Mouse (Mus musculus): Measurements from ENCODE around the gene Klhl42.

Klhl42 gene

DNA sequence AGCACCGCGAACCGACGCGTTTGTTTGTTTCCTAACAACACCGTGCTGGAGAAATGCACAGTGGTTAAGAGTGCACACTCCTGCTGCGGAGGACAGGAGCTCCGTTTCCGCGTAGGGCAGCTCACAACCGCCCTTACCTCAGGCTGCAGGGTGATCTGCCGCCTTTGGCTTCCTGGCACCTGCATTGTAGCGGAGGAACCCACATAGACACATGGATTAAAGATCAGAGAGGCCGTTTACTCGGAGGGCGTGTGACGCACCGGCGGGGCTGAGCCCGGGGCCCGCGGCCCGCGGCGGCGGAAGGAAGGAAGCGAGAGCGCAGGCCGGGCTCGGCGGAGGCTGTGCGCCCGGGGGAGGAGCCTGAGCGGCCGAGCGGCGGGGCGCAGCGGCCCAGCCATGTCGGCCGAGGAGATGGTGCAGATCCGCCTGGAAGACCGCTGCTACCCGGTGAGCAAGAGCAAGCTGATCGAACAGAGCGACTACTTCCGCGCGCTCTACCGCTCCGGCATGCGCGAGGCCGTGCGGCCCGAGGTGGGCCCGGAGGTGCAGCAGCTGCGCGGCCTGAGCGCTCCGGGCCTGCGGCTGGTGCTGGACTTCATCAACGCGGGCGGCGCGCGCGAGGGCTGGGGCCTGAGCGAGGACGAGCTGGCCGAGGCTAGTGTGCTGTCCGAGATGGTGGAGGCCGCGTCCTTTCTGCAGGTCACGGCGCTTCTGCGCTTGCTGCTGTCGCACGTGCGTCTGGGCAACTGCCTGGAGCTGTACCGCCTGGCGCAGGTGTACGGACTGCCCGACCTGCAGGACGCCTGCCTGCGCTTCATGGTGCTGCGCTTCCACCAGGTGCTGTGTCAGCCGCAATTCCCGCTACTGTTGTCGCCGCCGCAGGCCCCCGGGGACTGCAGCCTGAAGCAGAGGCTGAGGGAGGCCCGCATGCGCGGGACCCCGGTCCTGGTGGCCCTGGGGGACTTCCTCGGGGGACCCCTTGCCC, at the start of gene Klhl42:
Gene Klhl42, plus strand, starts transcription at position 244 of the 985 bp plus-strand sequence.
- DNase-seq (ENCODE audit: low spot score), result peak; percentile 59

DNA sequence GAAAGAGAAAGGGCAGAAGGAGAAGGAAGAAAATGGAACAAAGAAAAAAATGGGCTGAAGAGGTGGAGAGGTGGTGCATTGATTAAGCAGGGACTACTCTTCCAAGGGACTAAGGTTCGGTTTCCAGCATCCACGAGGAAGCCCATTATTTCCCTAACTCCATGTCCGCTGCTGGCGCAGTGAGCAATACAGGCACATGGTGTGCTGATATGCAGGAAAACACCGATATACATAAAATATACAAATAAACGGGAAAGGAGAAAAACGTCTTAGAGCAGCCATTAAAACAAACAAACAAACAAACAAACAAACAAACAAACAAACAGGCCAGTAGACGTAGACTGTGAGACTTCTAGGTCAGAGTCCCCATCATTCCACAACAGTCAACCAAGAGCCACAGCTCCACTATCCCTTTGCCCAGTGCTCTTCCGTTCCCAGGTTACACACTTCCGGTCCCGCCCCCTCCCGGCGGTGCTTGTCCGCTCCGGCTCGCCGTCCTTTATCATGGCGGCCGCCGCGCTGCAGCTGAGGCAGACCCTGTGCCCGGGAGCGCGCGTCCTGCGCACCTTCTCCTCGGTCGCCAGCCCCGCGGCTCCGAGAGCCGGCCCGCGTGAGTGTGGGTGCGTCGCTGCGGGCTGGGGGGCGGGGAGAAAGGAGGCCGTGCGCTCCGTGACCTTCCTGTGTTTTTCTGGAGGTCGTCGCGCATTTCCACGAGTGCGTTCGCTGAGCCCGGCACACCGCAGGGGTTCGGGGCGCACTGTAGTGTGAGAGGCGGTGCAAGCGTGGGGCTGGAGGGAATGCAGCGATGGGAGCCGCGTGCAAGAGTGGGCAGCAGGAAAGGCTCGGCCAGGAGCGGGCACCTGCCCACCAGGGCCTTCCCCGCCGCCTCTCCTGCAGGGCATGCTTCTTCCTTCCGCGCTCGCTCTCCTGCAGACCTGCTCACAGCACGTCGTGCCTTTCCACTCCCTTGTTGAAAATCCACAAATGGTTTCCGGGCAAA, 48.6 kb upstream of the Klhl42 start, which contains the start of gene Mrps35:
Gene Mrps35, plus strand, starts transcription at position 474 of the 1,000 bp plus-strand sequence.
- DNase-seq (ENCODE audit: low spot score), result peak; percentile 64

DNA sequence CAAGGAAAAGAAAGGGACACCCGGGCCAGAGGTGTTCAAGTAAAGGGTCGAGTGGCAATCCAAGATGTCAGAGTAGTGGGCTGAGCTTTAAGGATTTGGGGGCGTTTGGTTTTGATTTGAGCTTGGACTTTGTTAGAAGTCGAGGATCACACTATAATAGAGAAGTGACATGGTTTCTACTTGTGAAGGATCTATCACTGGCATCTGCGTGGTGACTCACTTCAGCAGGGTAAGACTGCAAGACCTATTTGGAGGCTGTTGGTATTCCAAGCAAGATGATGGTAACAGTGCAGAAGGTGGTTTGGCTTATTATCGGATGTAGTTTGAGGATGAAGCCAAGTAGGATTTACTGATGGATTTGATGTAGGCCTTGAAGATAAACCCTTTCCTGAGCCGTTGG, 47.5 kb upstream of the Klhl42 start:
- no peak for DNase-seq (ENCODE audit: low spot score)

DNA sequence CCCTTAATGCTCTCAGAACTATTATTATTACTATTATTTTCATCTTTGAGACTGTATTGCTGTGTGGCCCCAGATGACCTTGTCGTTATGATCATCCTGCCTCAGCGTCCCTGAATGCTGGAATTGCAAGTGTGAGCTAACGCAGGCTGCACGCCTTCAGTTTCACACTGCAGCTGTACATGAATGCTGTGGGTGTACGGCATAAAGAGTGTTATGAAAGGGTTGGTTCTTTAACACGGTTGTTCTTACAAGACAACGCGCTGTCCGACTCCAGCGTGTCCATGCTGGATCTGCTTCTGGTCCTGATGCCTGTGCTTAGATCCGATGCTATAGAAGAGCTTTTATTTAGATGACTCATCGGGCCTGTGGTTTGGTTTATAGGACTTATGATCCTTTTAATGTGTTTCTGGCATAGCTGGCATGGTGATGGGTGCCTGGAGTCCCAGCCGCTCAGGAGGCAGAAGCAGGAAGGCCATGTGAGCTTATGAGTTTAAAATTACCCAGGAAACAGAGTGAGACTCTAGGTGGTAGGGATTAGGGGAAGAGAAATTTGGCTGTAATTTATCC, 41.9 kb upstream of the Klhl42 start:
- no peak for DNase-seq (ENCODE audit: low spot score)

DNA sequence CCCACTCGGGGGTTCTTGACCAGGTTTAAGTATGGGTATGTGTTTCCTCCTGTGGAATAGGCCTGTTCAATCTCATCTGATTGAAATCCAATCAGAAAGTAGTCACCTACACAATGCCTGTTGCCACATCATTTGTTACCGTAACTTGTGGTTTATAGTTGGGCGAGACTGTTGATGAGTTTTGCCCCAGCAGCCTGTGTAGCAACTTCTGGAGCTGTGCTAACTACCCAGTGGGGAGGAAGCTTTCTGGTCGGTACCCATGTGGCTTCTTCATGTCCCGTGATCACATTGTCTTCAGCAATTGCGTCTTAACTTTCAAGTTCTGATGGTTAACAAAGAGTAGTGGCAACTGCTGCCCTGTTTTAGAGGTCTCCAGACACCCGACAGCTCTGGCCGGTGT, 39.5 kb upstream of the Klhl42 start:
- DNase-seq (ENCODE audit: low spot score), result no peak

DNA sequence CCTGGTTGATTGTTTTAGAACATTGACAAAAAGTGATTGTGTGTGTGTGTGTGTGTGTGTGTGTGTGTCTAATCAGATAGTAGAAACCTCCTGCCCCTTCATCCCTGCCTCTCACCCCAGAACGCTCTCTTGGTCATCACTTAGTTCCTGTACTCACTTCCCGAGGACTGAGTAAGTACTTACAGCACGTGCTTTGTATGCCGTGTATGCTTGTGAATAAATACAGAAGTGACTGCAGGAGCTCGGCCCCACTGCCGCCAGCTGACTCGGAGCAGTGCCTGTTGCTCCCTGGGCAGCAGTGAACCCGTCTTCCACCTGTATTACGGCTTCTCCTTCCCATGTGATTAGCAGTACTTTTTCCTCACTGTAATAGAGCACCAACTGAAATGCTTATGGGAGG, 38.7 kb upstream of the Klhl42 start:
- no peak for DNase-seq (ENCODE audit: low spot score)

DNA sequence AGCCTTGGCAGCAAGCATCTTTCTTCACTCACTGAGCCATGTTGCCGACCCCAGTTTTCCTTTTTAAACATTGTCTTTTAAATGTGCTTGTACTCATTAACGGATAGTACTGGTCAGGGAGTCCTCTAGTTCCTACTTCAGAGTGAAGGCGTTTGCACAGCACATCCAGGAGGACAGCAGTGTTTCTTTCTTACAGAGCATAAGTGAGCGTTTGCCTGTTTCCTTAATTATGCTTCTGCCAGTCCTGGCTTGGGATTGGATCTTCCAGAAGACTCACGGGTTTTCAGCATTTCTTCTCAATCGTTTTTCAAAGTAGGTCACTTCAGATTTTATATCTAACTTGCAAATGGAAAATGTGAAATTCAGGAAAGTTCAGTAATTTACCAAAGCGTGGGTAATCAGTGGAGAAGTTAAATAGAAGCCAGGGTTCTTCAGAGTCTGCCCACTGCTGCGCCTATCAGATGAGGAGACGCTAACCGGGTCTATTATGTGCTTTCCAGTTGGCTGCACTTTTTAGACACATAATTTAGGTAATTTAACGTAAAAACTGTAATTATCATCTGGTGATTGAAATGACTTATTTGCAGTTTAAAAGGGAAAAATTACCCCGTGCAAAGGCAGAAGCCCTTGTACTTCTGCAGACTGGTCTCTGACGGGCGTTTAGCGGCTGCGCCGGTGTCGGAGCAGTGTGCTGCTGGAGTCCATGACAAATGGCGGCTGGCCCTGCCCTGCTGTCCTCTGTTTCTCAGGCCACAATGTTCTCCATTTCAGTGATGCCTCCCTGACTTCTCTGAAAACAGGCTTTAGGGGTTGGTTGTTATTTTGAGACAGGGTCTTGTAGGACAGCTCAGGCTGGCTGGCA, 37.2 kb upstream of the Klhl42 start:
- no peak for DNase-seq (ENCODE audit: low spot score)

DNA sequence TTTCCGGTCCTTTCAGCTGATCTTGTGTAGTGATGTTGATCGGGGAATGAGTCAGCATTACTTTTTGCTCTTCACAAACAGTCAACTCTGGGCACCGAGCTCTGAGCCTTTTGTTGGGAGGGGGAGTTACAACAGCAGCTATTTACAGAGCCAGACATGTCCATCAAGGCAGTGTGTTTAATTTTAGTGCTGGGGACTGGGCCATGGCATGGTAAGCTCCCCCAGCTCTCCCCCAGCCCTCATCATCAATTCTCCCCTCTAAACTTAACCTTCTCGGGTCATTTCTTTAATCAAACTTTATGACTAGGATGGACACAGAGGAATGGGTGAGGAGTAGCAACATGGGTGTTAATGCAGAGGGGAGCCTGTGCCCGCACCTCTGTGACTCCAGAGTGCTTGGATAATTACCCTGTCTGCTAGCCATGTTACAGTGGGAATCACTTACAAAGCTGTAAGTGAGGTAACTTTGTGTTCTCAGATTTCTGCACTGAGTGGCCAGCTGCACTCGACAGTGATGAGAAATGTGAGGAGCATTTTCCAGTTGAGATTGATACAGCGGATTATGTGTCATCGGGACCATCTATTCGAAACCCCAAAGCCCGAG, 35.7 kb upstream of the Klhl42 start:
- DNase-seq (ENCODE audit: low spot score), result no peak

DNA sequence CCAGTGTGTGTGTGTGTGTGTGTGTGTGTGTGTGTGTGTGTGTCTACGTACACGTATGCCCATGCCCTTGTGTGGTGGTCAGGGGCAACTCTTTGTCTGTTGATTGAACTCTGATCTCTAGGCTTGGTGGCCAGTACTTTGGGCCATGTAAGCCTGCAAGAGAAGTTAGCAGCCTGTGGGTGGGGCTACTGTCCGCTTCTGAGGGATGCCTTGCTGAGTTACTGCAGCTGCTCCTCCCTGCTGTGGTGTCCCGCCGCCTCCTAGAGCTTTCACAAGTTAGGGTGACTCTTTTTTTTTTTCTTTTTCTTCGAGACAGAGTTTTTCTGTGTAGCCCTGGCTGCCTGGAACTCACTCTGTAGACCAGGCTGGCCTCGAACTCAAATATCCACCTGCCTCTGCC, 31.9 kb upstream of the Klhl42 start:
- no peak for DNase-seq (ENCODE audit: low spot score)

DNA sequence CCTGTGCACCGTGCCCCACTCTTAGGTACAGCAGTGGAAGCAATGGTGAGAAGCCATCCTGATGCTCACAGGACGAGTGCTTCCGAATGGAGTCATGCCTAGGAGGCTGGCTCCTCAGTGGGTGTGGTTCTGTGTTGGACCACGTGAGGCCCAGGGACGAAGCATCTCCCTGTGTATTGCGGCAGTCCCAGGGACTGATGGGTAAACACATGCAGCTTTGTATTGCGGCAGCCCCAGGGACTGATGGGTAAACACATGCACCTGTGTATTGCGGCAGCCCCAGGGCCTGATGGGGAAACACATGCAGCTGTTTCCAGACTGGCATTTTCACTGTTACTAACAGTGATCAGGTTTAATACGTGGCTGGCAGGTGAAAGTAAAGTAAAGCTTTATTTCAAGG, 29.5 kb upstream of the Klhl42 start:
- DNase-seq (ENCODE audit: low spot score), result no peak

DNA sequence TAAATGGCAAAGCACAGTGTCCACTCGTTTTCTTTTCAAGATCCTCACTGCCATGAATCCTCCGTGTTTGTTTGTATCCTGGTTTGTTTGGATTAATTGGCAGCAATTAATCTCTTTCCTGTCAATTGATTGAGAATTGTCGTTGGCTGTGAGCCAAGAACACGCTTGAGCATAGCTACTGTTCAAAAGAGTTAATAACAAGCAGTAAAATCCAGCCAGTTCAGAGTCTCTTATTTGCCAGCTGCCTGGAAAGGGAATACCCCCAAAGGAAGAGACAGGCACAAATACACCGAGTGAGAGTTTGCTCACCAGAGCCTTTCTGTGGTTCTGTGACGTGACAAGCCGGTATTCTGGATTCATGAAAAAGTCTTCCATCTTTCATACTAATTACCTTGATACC, 29.1 kb upstream of the Klhl42 start:
- DNase-seq (ENCODE audit: low spot score), result no peak

DNA sequence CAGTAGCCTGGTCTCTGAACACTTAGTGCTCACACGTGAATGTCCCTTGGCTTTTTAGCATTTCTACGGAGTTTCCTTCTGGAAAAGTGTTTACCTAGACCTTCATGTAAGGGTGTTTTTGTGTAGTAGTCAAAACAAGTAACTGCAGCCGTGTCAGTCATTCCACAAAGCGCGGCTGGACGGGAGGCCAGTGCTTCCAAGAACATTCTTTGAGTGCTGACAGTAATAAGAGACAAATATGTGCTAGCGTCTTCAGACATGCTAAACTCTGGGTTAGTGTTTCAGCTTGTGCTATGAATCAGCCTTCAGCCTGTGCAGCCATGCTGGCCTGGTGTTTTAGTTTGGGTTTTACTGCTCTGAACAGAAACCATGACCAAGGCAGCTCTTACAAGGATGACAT, 28.5 kb upstream of the Klhl42 start:
- no peak for DNase-seq (ENCODE audit: low spot score)

DNA sequence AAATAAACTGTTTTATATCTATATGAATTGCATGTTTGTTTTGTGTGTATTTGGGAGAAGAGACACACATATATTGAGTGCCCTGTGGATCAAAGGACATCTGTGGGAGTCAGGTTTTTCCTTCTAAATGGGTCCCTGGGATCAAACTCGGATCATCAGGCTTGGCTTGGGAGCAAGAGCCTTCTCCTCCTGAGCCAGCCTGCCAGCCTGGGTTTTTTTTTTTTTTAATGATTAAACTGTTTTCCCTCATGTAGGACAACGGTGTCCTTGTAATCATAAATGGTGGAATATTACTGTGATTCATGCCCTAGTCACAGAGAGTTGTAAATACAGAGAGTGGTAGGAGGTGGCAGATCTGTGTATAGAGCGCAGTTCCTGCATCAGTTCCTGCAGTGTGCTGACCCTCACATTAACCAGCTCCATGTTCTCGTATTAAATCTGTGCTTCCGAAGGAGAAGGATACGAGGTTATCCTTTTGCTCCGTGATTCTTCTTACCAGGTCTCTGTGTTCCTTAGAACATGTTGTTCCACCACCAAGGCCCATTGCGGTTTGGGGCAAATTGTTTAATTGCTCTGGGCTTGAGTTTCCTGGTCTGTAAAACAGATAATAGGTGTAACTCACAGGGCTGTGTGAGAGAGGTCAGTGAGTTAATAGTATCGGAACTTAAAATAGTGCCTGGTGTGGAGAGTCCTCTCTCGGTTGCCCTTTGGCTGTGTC, 26.8 kb upstream of the Klhl42 start:
- no peak for DNase-seq (ENCODE audit: low spot score)

DNA sequence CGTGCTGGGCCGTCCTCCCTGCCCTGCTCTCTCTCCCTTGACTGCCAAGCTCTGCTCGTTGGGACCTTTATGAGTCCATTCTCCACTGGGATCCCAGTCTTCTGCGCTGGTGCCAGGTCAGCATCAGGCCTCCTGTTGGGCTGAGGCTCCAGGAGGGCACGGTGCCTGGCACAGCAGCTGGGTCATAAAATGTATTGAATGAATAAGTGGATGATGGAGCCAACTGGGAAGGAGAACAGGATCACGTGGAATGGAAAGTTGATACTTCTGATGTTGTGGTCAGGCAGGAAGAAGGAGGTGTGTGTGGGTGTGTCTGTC, 26.3 kb upstream of the Klhl42 start:
- DNase-seq (ENCODE audit: low spot score), result no peak

DNA sequence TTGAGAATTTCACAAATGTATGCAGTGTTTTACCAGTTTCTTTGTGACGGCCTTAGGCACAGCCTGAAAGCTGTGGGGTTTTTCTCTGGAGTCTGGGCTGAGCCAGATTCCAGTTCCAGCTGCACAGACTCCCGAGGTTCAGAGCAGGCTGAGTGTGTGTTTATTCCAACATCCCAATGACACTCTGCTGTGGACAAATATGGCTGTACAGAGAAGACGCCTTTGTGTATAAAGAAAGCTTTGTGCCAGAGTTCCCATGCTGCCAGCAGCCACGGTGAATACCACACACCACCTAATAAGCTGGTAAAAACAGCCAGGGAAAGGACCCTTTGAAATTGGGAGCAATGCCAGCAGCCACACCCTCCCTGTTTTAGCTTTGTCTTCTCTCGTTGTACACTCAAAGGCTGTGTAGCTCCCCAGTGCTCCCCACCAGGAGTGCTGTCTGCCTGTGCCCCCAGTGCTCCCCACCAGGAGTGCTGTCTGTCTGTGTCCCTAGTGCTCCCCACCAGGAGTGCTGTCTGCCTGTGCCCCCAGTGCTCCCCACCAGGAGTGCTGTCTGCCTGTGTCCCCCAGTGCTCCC, 15.3 kb upstream of the Klhl42 start:
- no peak for DNase-seq (ENCODE audit: low spot score)

DNA sequence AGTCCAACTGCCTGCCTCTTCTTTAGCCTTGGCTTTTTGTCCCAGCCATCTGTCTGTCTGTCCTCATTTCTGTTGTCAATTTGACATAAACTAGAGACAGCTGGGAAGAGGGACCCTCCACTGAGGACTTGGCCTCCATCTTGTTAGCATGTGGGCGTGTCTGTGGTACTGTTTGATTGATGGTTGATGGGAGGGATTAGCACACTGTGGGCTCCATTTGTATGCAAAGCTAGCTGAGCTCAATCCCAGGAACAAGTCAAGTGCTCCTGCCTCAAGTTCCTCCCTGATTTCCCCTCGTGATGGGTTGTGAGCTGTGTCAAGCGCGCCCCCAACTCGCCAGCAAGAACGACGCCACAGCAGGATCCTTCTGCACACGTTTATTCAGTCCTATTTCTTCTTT, 14.3 kb upstream of the Klhl42 start:
- DNase-seq (ENCODE audit: low spot score), result no peak

DNA sequence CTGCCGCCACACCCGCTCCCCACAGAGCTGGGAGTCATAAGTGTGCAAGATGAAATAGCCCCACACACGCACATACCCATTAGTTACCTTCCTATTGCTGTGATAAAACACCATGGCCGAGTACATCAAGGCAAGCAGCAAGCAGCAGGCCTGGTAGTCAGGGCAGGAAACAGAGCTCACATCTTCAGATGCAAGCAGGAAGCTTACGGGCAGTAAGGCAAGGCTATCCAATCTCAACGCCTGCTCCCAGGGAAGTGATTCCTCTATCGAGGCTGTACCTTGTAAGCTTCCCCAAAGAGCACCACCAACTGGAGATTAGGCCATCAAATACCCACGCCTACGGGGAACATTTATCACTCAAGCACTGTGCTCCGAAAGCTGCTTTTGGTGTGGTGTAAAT, 11.3 kb upstream of the Klhl42 start:
- no peak for DNase-seq (ENCODE audit: low spot score)

DNA sequence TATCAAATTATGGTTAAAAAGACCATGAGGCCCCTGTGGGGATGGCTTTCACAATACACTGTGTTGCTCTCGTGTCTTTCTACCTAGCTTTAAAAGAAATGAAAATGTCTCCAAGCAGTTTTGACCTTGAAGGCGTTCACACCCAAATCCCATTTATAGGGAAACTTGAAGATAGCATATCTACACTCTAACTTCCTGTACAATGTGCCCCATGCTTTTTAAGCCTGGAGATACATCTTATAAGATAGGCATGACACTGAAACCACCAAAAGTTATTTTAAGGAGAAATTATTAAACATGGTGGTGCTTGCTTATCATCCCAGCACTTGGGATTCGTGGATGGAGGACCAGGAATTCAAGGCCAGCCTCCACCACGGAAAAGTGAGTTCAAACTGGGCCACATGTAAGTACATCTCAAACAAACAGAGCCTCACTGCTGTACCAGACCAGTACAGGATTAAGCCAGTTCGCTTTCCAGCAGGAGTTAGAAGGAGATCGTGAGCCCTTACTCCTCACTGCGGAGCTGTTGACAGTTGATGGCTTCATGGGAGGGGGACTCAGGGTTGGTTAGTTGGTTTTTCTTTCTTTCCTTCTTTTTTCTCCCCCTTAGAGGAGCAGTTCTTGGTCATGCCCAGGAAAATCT, 5.7 kb upstream of the Klhl42 start:
- DNase-seq (ENCODE audit: low spot score), result no peak

DNA sequence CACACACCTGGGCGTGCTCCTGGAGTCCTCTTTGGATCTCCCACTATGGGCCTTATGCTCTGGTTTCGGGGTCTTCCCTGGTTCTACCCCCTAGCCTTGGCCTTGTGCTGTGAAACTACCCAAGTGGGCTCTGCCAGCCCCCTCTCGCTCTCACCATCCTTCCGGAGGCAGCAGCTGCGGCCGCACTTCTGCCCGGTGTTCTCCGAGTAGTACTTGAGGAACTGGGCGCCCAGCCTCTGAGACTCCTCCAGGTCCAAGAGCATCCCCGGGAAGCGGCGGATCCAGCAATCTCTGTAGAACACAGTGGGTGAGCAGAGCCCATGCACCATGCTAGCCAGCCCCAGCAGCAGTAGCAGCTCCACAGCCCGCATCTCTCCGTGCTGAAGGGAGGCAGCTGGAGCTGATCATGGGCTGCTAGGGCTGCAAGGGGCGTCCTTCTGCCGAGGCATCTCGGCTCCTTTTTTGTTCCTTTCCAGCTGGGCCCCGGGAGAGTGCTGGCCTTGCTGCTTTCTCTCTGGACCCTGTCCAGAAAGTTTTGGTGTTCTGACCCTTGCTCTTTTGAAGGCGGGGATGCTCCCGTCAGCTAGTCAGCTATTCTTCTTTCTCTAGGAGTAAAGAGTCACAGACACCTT, 4.5 kb upstream of the Klhl42 start, which contains the start of gene Mansc4:
Gene Mansc4, minus strand, starts transcription at position 439 of the 632 bp plus-strand sequence.
- DNase-seq (ENCODE audit: low spot score), result peak; percentile 18
